Comparison of ENCODE assay signal across 10 mouse cellular contexts in genomic region chr12:118530514-118530913, GRCm38 (mm10).
DNase-seq lines count a peak whose midpoint lies in the region; ATAC-seq and TF ChIP-seq lines count a peak whose summit lies in the region.
"Had no signal": no experiment of that assay in that cellular context is flagged by ENCODE, and none has a peak within 500 bp of the region (broad histone marks: within the 10 kb centered on the region; RNA-seq: fewer than 3 reads in every experiment).

No protein-coding gene starts in this region.

- peak overlapping the region; percentile 46 for H3K4me2 ChIP-seq in lung, embryonic 16.5 days (ENCODE audit: low read depth, low read length)
- H3K4me2 ChIP-seq in lung, postnatal 0 days (replicated peaks; ENCODE audit: low read depth, low read length), result no peak overlapping the region
- H3K4me2 ChIP-seq in limb, embryonic 11.5 days (ENCODE audit: low read depth, severe bottlenecking), result peak overlapping the region; percentile 44; the same call in 1 of the 2 replicates
- peak overlapping the region; percentile 49 for H3K4me2 ChIP-seq in stomach, embryonic 16.5 days (ENCODE audit: low read depth, low read length)

- peaks cover 12% of the 10 kb centered on the region for H3K4me1 ChIP-seq in heart, embryonic 10.5 days
- no peaks in the 10 kb centered on the region; the same call in 1 of the 2 replicates for H3K4me1 ChIP-seq in lung, embryonic 16.5 days (replicated peaks; ENCODE audit: control insufficient read depth, insufficient read depth, low read length)
- H3K4me1 ChIP-seq in lung, postnatal 0 days (ENCODE audit: insufficient read depth, low read depth, low read length), result no peaks in the 10 kb centered on the region
- peaks cover 8% of the 10 kb centered on the region; the same call in 1 of the 2 replicates for H3K4me1 ChIP-seq in limb, embryonic 11.5 days (ENCODE audit: control insufficient read depth, insufficient read depth, low read length)
- H3K4me1 ChIP-seq in stomach, embryonic 16.5 days (ENCODE audit: control insufficient read depth, insufficient read depth, low read length), result peaks cover 6% of the 10 kb centered on the region; the same call in 1 of the 2 replicates

- H3K9me3 ChIP-seq in heart, embryonic 10.5 days, result no peaks in the 10 kb centered on the region
- no peaks in the 10 kb centered on the region for H3K9me3 ChIP-seq in lung, embryonic 16.5 days (ENCODE audit: control insufficient read depth, low read length)
- H3K9me3 ChIP-seq in lung, postnatal 0 days (ENCODE audit: low read length), result no peaks in the 10 kb centered on the region
- no peaks in the 10 kb centered on the region for H3K9me3 ChIP-seq in limb, embryonic 11.5 days (ENCODE audit: control insufficient read depth, low read length)
- H3K9me3 ChIP-seq in stomach, embryonic 16.5 days (replicated peaks; ENCODE audit: control insufficient read depth, low read length), result no peaks in the 10 kb centered on the region

- H3K27ac ChIP-seq in heart, embryonic 10.5 days, result no peak overlapping the region
- H3K27ac ChIP-seq in lung, embryonic 16.5 days (ENCODE audit: low read length), result no peak overlapping the region
- H3K27ac ChIP-seq in lung, postnatal 0 days (ENCODE audit: low read length), result no peak overlapping the region
- H3K27ac ChIP-seq in limb, embryonic 11.5 days (replicated peaks; ENCODE audit: low read depth, low read length), result no peak overlapping the region
- no peak overlapping the region for H3K27ac ChIP-seq in stomach, embryonic 16.5 days (ENCODE audit: low read length)

- peak overlapping the region; percentile 52 for H3K4me3 ChIP-seq in heart, embryonic 10.5 days
- H3K4me3 ChIP-seq in lung, embryonic 16.5 days (ENCODE audit: low read length), result no peak overlapping the region
- no peak overlapping the region for H3K4me3 ChIP-seq in lung, postnatal 0 days (ENCODE audit: low read depth, low read length)
- no peak overlapping the region for H3K4me3 ChIP-seq in limb, embryonic 11.5 days (ENCODE audit: low read depth, low read length)
- no peak overlapping the region for H3K4me3 ChIP-seq in stomach, embryonic 16.5 days (replicated peaks; ENCODE audit: low read length)

- H3K27me3 ChIP-seq in heart, embryonic 10.5 days (ENCODE audit: insufficient read depth, poor library complexity, severe bottlenecking), result peaks cover 69% of the 10 kb centered on the region
- peaks cover 20% of the 10 kb centered on the region for H3K27me3 ChIP-seq in lung, embryonic 16.5 days (ENCODE audit: control insufficient read depth, insufficient read depth, low read depth, low read length)
- peaks cover 12% of the 10 kb centered on the region for H3K27me3 ChIP-seq in lung, postnatal 0 days (replicated peaks; ENCODE audit: insufficient read depth, low read length)
- H3K27me3 ChIP-seq in limb, embryonic 11.5 days (ENCODE audit: control insufficient read depth, insufficient read depth, low read length), result peaks cover 12% of the 10 kb centered on the region
- peaks cover 29% of the 10 kb centered on the region for H3K27me3 ChIP-seq in stomach, embryonic 16.5 days (ENCODE audit: control insufficient read depth, insufficient read depth, low read length)

- H3K9ac ChIP-seq in lung, embryonic 16.5 days (ENCODE audit: low read length), result no peak overlapping the region
- H3K9ac ChIP-seq in lung, postnatal 0 days (replicated peaks; ENCODE audit: low read depth), result no peak overlapping the region
- no peak overlapping the region for H3K9ac ChIP-seq in limb, embryonic 11.5 days (ENCODE audit: low read length)
- H3K9ac ChIP-seq in stomach, embryonic 16.5 days (ENCODE audit: low read length), result no peak overlapping the region

- intact Hi-C loops in heart, postnatal 36 days (cut with DNase I), result no loop called here

- 2% methylated on average over 10 of the region's 10 CpGs for WGBS in heart, embryonic 10.5 days
- WGBS in lung, embryonic 16.5 days, result 6% methylated on average over 9 of the region's 10 CpGs
- WGBS in lung, postnatal 0 days, result 6% methylated on average over 10 of the region's 10 CpGs
- under 1% methylated on average over 10 of the region's 10 CpGs for WGBS in limb, embryonic 11.5 days
- under 1% methylated on average over 10 of the region's 10 CpGs for WGBS in stomach, embryonic 16.5 days

- no peaks in the 10 kb centered on the region for H3K36me3 ChIP-seq in heart, embryonic 10.5 days
- H3K36me3 ChIP-seq in lung, embryonic 16.5 days (ENCODE audit: control insufficient read depth, insufficient read depth, low read length), result no peaks in the 10 kb centered on the region
- H3K36me3 ChIP-seq in lung, postnatal 0 days (ENCODE audit: insufficient read depth, low read length), result no peaks in the 10 kb centered on the region
- no peaks in the 10 kb centered on the region for H3K36me3 ChIP-seq in limb, embryonic 11.5 days (ENCODE audit: control insufficient read depth, insufficient read depth, low read length)
- H3K36me3 ChIP-seq in stomach, embryonic 16.5 days (ENCODE audit: control insufficient read depth, insufficient read depth, low read length), result no peaks in the 10 kb centered on the region

- ATAC-seq in lung, embryonic 16.5 days (ENCODE audit: low read depth), result no peak
- no peak for ATAC-seq in lung, postnatal 0 days
- no peak for ATAC-seq in limb, embryonic 11.5 days (ENCODE audit: insufficient number of reproducible peaks, low FRiP score, low TSS enrichment, low read depth)
- ATAC-seq in stomach, embryonic 16.5 days (ENCODE audit: insufficient read depth, low FRiP score), result no peak
- no peak for ATAC-seq in erythroblast, adult 5-6 weeks (replicated peaks; ENCODE audit: low FRiP score, poor library complexity, severe bottlenecking)

- no peak for TF ChIP-seq EP300 in lung, postnatal 0 days (IDR thresholded peaks at IDR 0.05)

- TF ChIP-seq CTCF in lung, postnatal 0 days (IDR thresholded peaks at IDR 0.05), result no peak

- no peak for DNase-seq in heart, embryonic 10.5 days (ENCODE audit: low spot score)
- DNase-seq in heart, postnatal 36 days, result no peak
- no peak for DNase-seq in lung, postnatal 0 days (ENCODE audit: low spot score)
- DNase-seq in limb, embryonic 11.5 days (ENCODE audit: low spot score), result no peak
- no peak for DNase-seq in cerebellum, adult 8-10 months
- DNase-seq: cerebellum, postnatal 36 days; lung, adult 2 months had no signal
